Mouse (Mus musculus) spleen, adult 2 months (tissue): Measurements from ENCODE around the gene Myo3b.

Experiments used
- CTCF ChIP-seq: fragments of 200-500 bp; IDR thresholded peaks from 2 replicates; pipeline ENCODE4 v1.5.1; 2011; ENCODE audit warnings: mild to moderate bottlenecking, inconsistent platforms; ENCODE audit not compliant: insufficient read depth, insufficient read length, insufficient replicate concordance; ENCODE audit errors: extremely low read depth
- POLR2A ChIP-seq: fragments of 200-500 bp; IDR thresholded peaks from 2 replicates; pipeline ENCODE4 v1.6.1; 2011; ENCODE audit warnings: low read depth, low read length, inconsistent platforms

DNA sequence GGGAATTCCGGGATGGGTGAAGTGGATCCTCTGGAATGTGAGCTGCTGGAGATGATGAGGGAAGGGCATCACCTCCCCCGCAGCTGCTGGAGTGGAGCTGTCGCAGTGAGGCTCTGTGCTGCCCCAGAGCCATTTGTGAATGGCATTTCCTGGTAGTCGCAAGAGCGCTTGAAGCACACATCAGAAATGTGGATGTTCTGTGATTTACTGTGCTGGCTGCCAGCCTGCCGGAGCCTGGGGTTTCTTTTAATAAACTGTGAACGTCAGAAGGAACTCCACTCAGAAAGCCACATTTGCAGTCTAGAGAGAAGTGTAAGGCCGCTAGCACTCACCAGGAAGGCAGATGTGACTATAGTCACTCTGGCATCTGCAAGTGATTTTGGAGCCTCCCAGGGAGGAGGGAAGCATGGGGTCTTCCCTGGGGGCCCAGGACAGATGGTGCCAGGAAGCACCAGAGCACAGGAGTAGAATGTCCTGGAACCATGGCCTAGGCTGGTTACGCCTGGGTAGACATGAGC is 223.7 kb downstream of the Myo3b start:
- no peak for TF ChIP-seq CTCF
- no peak for TF ChIP-seq POLR2A
